Mouse (Mus musculus): ENCODE results near the gene Plod1. TPM values are rescaled to one million over a fixed set of nuclear protein-coding genes. Genes with fewer than 3 reads are reported as not detected.

Gene Plod1
- total and polyA plus RNA-seq, 3 experiments: 7.2 to 20.8 TPM; not detected in 1

GRCm38 (mm10) chr4:147896411-147896810, 40.2 kb downstream of the Plod1 start:
- peaks cover 2 to 7% of the 10 kb centered on the region in 2 experiments; a peak in 3 of 4 replicates for H3K36me3 ChIP-seq (ENCODE audit: control insufficient read depth in 1 of 2, insufficient read depth in 2 of 2, low read length in 2 of 2)
- no peak overlapping the region for H3K27ac ChIP-seq (ENCODE audit: control insufficient read depth, low read depth, low read length)
- no peak for TF ChIP-seq CHD1 (IDR thresholded peaks at IDR 0.05; ENCODE audit: low read depth, low read length)
- no peak for TF ChIP-seq GATA1 (IDR thresholded peaks at IDR 0.05; ENCODE audit: low read depth, low read length)
- TF ChIP-seq USF2 (IDR thresholded peaks at IDR 0.05; ENCODE audit: borderline replicate concordance in 1 of 2, insufficient read depth in 1 of 2, low read depth in 1 of 2, low read length in 2 of 2): no peak
- no peak for TF ChIP-seq UBTF (IDR thresholded peaks at IDR 0.05; ENCODE audit: borderline replicate concordance, insufficient read depth, low read depth, low read length)
- TF ChIP-seq CTCF (IDR thresholded peaks at IDR 0.05 in 2 of 3, conservative IDR thresholded peaks at IDR 0.05 in 1 of 3; ENCODE audit: control insufficient read depth in 1 of 3, insufficient read depth in 1 of 3, low read depth in 2 of 3, low read length in 3 of 3, poor library complexity in 1 of 3, severe bottlenecking in 1 of 3): no peak
- no peak for TF ChIP-seq ELF1 (IDR thresholded peaks at IDR 0.05; ENCODE audit: low read depth, low read length)
- no peak for TF ChIP-seq NRF1 (IDR thresholded peaks at IDR 0.05; ENCODE audit: insufficient read depth, low read depth, low read length, poor library complexity, severe bottlenecking)
- no peak for TF ChIP-seq POLR2AphosphoS2 (IDR thresholded peaks at IDR 0.05; ENCODE audit: low read length)
- no peak for TF ChIP-seq ETS1 (IDR thresholded peaks at IDR 0.05; ENCODE audit: low read depth, low read length)
- TF ChIP-seq MYC (IDR thresholded peaks at IDR 0.05; ENCODE audit: low read depth, low read length): no peak
- TF ChIP-seq JUND (IDR thresholded peaks at IDR 0.05; ENCODE audit: low read depth, low read length): no peak
- TF ChIP-seq MYB (IDR thresholded peaks at IDR 0.05; ENCODE audit: low read depth, low read length): no peak
- no peak overlapping the region for H3K9ac ChIP-seq (ENCODE audit: control insufficient read depth, low read depth, low read length, poor library complexity, severe bottlenecking)
- no peak for DNase-seq (ENCODE audit: low read depth, low spot score)
- H3K4me1 ChIP-seq (ENCODE audit: control insufficient read depth in 1 of 2, insufficient read depth in 2 of 2, low read length in 2 of 2): no peaks in the 10 kb centered on the region
- no peaks in the 10 kb centered on the region for H3K9me3 ChIP-seq (replicated peaks; ENCODE audit: insufficient read depth, low read length)
- no peak overlapping the region for H3K4me3 ChIP-seq (ENCODE audit: control insufficient read depth in 1 of 2, insufficient read depth in 1 of 2, low read depth in 2 of 2, low read length in 2 of 2)
- H3K27me3 ChIP-seq (ENCODE audit: control insufficient read depth in 1 of 2, insufficient read depth in 2 of 2, low read length in 2 of 2): no peaks in the 10 kb centered on the region
- H3K79me2 ChIP-seq (ENCODE audit: control insufficient read depth, insufficient read depth, low read length, poor library complexity): no peaks in the 10 kb centered on the region; the same call in 1 of the 2 replicates

DNA sequence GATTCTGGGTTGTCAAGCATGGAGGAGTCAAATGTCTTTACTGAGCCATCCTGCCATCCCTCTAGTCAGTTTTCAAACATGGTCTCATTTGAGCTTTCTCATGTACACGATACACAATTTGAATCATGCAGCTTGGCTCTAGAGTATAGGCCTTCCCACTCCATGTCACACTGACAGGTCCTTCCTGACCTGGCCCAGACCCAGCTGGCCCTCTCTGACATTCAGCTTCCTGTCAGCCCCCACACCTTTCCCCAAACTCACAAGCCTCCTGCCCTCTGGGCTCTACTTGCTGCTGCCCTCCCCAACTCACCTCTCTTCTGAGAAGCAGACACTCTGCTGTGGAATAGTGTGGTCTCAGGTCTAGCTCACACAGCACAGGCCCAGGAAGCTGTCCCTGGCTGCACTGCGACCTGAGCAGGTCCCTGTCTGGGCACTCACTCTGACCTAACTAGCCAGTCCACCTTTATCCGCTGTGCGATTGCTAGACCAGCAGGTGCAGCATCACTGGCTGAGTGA, 40.7 kb downstream of the Plod1 start:
- Histone ChIP-seq H3K9ac (ENCODE audit: control insufficient read depth, low read depth, low read length, poor library complexity, severe bottlenecking) (no peak overlapping the region), H3K27ac (ENCODE audit: control insufficient read depth, low read depth, low read length) (no peak overlapping the region), H3K36me3 (ENCODE audit: control insufficient read depth in 1 of 2, insufficient read depth in 2 of 2, low read length in 2 of 2) (peaks cover 0 to 7% of the 10 kb centered on the region in 2 experiments; a peak in 2 of 4 replicates), H3K9me3 (replicated peaks; ENCODE audit: insufficient read depth, low read length) (no peaks in the 10 kb centered on the region), H3K27me3 (ENCODE audit: control insufficient read depth in 1 of 2, insufficient read depth in 2 of 2, low read length in 2 of 2) (no peaks in the 10 kb centered on the region), H3K4me1 (ENCODE audit: control insufficient read depth in 1 of 2, insufficient read depth in 2 of 2, low read length in 2 of 2) (no peaks in the 10 kb centered on the region), H3K79me2 (ENCODE audit: control insufficient read depth, insufficient read depth, low read length, poor library complexity) (no peaks in the 10 kb centered on the region; the same call in 1 of the 2 replicates), H3K4me3 (ENCODE audit: control insufficient read depth in 1 of 2, insufficient read depth in 1 of 2, low read depth in 2 of 2, low read length in 2 of 2) (no peak overlapping the region)
- TF ChIP-seq MAFK (IDR thresholded peaks at IDR 0.05; ENCODE audit: borderline replicate concordance, low read depth, low read length): no peak
- no peak for TF ChIP-seq BHLHE40 (IDR thresholded peaks at IDR 0.05; ENCODE audit: borderline replicate concordance, low read depth, low read length)
- TF ChIP-seq EP300 (IDR thresholded peaks at IDR 0.05; ENCODE audit: low read depth in 1 of 2, low read length in 2 of 2): no peak
- TF ChIP-seq MAZ (IDR thresholded peaks at IDR 0.05; ENCODE audit: low read depth, low read length): no peak
- no peak for TF ChIP-seq UBTF (IDR thresholded peaks at IDR 0.05; ENCODE audit: borderline replicate concordance, insufficient read depth, low read depth, low read length)
- TF ChIP-seq POLR2A (IDR thresholded peaks at IDR 0.05; ENCODE audit: control insufficient read depth in 1 of 2, insufficient read depth in 1 of 2, low read depth in 1 of 2, low read length in 2 of 2, poor library complexity in 1 of 2): no peak
- TF ChIP-seq USF1 (IDR thresholded peaks at IDR 0.05; ENCODE audit: low read depth, low read length): no peak
- no peak for TF ChIP-seq TAL1 (IDR thresholded peaks at IDR 0.05; ENCODE audit: low read length)
- TF ChIP-seq GATA1 (IDR thresholded peaks at IDR 0.05; ENCODE audit: low read depth, low read length): no peak
- TF ChIP-seq ZNF384 (IDR thresholded peaks at IDR 0.05; ENCODE audit: low read depth, low read length): no peak
- DNase-seq (ENCODE audit: low read depth, low spot score): no peak

Data from MEL (cell line).